Mouse (Mus musculus) heart, postnatal 25 days (tissue): ENCODE data around the gene Pacs1. TPM values are rescaled to one million over a fixed set of nuclear protein-coding genes. Genes with fewer than 3 reads are reported as not detected.

Experiments
- DNase-seq: peaks from one replicate; pipeline ENCODE4 v3.0.0; 2022; ENCODE audit warnings: low spot score
- intact Hi-C: fragments of 180-260 bp; cut with DNase I; formaldehyde crosslinking; loops from one replicate; pipeline ENCODE4 v1.15.1; 2025
- total RNA-seq, 2 experiments: library from RNA; stranded (reverse); gene quantifications; 2 replicates each; pipeline ENCODE4 v1.2.3; 2021

Gene Pacs1
- total RNA-seq = 10 to 100 TPM; 21.1 TPM

DNA sequence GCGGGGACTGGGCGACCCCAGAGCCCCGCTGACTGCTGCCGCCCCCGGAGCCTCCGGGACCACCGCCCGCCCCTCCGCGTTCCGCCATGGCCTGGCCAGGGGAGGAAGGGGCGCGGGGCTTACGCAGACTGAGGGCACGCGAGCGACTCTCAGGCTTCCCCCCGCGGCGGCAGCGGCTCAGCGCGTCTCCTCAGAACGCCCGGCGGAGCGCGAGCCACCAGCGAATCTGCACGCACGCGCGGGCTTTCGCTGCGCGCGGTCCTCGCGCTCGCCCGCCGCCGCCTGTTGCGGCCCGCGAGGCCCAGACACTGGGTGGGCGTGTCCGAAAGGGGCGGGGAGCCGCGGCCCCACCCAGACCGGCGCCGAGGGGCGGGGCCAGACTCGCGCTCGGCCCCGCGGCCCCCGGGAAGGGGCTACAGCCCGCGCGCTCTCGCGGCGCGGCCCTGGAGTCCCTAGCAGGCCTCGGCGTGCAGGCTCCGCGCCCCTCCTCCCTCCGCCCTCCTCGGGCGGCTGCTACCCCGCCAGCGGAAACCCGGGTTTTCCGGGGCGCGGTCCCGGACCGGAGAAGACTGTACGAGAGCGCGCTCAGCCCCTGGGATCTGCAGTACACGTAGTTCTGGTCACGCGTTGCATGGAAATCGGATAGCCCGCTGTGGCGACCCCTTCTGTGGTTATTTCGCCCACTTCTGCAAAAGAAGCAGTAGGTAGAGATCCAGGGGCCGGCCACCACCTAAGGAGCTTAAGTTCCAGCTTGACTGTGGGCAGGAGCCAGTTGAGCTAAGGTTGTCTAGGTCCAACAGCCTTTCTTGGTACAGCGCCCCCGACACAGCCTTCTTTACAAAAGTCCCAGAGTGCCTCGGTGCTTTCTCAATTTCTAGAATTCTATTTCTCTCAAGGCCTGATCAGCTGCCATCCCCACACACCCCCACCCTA lies at the start of gene Pacs1:
TSS of gene Pacs1 (minus strand) at position 319 of the 933 bp plus-strand sequence.
- intact Hi-C loops = no loop called here

DNA sequence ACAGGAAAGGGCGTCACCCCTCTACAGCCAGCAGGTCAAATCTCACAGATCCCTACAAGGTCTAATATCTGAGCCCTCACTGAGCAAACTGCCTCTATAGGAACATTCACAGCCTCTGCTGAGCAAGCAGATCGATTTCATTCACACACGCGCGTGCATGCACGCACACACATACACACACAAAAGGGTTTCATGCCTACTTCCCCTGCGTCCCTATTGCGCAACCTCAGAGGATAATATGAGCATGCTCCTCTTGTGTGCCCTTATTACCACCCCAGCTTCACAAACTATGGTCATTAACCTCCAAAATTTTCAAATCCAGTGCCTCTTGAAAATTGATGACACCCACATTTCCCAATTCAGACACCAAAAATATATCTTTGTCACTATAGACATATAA lies 40.3 kb upstream of the Pacs1 start:
- no peak for DNase-seq
- intact Hi-C loops = no loop called here

More for the DNA sequence above, at the start of gene Pacs1:
- DNase-seq = peak; percentile 87

DNA sequence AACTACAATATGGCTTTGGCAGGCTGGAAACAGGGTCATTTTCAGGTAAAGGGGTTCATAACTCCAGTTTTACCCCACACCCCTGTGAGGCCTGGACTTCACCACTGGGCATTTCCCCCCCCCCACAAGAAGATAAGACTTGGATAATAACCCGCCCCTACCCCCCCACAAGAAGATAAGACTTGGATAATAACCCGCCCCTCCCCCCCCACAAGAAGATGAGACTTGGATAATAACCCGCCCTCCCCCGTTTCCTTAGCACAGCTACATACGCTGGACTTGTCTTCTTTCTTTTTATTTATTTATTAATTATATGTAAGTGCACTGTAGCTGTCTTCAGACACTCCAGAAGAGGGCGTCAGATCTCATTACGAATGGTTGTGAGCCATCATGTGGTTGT lies 36.1 kb upstream of the Pacs1 start:
- DNase-seq = no peak
- intact Hi-C loops = no loop called here

DNA sequence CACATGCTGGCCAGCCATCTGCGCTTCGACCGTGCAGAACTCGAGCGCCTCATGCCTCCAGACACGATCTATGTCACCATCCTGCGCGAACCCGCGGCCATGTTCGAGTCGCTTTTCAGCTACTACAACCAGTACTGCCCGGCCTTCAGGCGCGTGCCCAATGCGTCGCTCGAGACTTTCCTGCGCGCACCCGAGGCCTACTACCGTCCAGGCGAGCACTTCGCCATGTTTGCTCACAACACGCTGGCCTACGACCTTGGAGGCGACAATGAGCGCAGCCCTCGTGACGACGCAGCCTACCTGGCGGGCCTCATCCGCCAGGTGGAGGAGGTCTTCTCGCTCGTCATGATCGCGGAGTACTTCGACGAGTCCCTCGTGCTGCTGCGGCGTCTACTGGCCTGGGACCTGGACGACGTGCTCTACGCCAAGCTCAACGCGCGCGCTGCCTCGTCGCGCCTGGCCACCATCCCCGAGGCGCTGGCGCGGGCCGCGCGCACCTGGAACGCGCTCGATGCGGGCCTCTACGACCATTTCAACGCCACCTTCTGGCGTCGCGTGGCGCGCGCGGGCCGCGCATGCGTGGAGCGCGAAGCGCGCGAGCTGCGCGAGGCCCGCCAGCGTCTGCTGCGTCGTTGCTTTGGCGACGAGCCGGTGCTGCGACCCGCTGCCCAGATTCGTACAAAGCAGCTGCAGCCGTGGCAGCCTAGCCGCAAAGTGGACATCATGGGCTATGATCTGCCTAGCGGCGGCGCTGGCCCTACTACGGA lies 34.2 kb upstream of the Pacs1 start:
- intact Hi-C loops = no loop called here
- no peak for DNase-seq

DNA sequence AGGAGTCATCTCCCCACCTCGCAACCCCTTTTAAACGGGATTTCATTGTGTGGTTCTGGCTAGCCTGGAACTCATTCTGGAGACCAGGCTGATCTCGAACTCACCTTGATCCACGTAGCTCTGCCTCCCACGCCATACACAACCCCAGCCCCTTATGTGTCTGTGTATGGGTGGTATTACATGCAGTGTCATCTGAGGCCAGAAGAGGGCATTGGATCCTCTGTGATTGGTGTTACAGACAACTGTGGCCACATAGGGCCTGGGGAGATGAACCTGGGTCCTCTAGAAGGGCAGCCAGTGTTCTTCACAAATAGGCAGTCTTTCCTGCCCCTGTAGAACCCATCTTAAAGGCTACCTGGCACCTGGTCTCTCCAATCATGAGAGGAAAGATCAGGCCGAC lies 33.4 kb upstream of the Pacs1 start:
- intact Hi-C loops = no loop called here

DNA sequence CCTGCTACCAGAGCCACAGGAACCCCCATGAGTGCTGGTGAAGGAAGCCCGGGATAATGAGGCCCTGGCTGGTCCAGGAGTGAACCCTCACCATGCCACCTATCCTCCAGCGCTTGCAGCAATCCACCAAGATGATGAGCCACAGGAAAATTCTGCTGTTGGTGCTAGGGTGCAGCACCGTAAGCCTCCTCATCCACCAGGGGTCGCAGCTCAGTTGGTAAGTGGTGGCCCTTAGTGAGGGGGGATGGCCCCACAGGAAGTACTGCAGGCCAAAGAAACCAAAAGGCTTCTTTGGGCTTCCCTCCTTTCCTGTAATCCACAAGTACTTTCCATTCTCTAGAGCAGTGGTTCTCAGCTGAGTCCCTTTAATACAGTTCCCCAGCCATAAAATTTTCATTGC lies 29.5 kb upstream of the Pacs1 start:
- peak; percentile 19 for DNase-seq
- intact Hi-C loops = loop anchor here (5.0 kb wide), 1 partner anchor 45 kb away; the partner anchor contains the start of gene Cst6

More for the DNA sequence above, 33.4 kb upstream of the Pacs1 start:
- no peak for DNase-seq

DNA sequence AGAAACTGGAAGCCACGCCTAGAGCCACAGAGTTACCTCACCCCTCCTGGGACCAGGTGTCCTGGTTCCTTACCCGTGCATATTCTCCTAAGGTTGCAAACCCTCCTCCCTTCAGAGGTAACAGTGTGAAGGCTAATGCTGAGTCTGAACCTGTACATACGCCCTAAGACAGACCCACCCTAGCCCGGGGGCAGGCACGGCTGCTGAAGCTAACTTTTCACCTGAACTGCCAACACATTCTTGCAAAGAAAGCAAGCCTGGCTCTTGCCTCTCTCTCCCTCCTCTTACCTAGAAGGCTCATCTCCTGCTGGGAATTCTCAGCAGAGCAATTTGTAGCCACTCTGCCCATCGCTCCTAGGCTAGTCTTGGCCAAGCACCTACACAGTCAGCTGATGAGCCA lies 27.7 kb upstream of the Pacs1 start:
- intact Hi-C loops = loop anchor here (5.0 kb wide), 1 partner anchor 47 kb away; the partner anchor contains the start of gene Cst6
- DNase-seq = no peak

DNA sequence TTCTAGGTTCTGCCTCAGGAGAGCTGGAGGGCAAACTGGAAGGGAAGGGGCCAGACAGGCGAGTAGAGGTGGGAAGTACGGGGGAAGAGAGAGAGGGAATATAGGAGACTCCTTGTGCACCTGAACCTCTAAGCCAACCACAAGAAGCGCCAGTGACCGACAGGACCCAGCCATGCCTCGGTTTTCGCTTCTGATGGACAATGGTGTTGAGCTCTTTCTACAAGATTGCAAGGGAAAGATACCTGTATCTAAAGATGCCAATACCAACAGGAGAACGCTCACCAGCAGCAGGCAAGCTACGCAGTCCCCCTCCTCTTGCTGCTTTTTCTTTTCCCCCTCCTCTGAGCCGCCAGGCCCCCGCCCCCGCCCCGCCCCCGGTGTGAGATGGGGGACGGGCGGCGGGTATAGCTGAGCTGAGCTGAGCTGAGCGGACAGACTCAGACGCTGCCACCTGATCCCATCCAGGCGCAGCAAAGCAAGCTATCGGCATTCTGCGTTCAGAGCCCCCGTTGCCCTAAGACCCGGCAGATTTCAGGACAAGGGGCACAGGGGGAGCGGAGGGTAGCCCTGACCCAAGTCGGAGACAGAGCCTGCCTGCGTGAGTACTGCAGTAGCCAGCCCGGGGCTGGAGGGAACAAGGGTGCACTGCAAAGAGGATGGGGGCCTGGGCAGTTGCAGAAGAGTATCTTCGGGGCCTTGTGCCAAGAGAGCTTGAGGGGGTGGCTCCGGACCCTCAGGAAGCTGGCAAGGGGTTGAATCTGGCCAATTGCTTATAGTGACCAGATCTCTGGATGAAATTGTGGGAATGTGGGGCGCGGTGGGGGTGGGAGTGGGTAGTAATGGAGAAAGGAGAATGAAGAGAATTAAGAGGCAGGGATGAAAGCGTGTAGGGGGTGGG lies 25.2 kb upstream of the Pacs1 start, which contains the start of gene Gal3st3:
TSS of gene Gal3st3 (plus strand) at position 429 of the 898 bp plus-strand sequence.
- DNase-seq = no peak
- intact Hi-C loops = loop anchor here (5.0 kb wide), 1 partner anchor 191 kb away; the partner anchor contains the start of gene Rab1b

DNA sequence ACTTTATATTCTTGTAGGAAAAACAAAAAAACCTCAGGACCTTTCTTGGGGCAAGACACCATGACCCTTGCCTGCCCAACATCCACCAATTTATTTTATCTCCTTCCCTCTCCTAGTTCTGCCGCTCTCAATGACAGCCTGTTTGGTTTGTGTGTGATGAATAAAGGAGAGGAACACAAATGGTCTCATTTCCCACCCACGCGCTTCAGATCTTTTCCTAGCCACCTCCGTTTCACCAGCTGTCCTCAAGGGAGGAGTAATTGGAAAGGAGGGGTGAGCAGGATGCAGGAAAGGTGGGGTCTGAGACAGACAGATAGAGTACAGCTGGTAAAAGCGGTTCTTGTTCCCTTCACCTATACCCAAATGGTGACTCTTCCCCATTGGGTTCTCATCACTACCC lies 23.7 kb upstream of the Pacs1 start:
- intact Hi-C loops = loop anchor here (5.0 kb wide), 1 partner anchor 189 kb away; the partner anchor contains the start of gene Rab1b
- no peak for DNase-seq

DNA sequence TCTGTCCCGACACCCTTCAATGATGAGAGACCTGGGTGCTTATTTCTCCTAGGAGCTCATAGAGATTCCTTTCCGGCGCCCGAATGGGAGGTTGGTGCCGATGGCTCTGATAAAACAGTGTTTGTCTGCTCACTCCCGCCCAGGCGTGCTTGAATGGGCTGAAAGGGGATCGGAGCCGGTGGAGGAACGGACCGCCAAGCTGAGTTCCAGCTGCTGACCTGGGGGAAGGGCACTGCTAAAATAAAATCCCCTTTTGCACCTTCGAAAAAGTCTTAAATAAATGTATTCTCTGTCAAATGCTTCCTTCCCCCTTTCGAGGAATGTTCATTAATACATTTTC lies 22.8 kb upstream of the Pacs1 start:
- intact Hi-C loops = loop anchor here (2.0 to 5.0 kb wide), 2 partner anchors 21 to 188 kb away; partner anchors contain the start of gene Rab1b
- DNase-seq = no peak

DNA sequence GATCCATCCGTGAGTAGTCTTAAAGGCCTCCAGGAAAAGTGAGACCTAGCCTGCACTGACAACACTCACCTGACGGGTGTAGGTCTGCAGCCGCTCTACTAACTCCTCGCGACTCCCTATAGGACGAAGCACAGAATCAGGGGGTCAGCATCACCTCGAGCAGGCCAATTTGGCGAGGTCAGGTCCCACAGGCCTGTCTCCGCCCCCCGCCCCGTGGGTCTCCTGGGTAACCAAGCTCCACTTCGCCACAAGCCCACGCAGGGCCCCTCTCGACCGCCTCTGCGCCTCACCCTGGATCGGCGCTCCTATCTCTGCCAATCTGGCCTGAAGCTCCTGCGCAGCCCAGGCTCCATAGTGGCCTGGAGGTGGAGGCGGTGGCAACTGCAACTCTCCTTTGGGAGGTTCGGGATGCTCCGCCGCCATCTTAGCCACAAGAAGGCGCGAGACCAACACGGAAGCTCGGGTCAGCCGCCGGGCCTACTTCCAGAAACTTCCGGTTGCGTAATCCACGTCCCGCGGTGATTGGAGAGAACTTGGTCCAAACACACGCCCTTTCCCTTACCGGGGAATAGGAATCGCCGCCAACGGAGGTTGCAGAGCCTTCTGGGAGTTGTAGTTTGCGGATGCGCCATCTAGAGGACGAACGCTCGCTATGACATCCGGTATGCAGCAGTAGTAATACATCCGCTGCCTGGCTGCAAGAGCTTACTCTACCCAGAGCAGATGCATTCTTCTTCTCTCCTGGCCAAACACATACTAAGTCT lies 22.2 kb upstream of the Pacs1 start, which contains the start of gene Sf3b2:
TSS of gene Sf3b2 (minus strand) at position 484 of the 764 bp plus-strand sequence.
- peak; percentile 97 for DNase-seq
- intact Hi-C loops = loop anchor here (2.0 to 5.0 kb wide), 2 partner anchors 20 to 188 kb away; partner anchors contain the start of gene Rab1b

DNA sequence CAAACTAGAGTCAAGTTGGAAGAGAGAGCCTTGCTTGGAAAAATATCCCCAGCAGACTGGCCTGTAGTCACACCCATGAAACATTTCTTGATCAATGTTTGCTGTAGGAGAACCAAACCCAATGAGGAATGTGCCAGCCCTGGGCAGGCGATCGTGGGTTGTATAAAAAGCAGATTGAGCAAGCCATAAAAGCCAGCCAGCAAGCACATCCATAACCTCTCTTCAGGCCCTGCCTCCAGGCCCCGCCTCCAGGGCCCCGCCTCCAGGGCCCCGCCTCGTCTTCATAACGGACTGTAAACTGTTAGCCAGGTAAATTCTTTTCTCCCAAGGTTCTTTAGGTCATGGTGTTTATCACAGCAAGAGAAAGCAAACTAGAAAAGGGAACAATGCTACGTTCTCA lies 5.5 kb upstream of the Pacs1 start:
- intact Hi-C loops = loop anchor here (5.0 kb wide), 1 partner anchor 81 kb away; no protein-coding TSS in a partner anchor
- no peak for DNase-seq

DNA sequence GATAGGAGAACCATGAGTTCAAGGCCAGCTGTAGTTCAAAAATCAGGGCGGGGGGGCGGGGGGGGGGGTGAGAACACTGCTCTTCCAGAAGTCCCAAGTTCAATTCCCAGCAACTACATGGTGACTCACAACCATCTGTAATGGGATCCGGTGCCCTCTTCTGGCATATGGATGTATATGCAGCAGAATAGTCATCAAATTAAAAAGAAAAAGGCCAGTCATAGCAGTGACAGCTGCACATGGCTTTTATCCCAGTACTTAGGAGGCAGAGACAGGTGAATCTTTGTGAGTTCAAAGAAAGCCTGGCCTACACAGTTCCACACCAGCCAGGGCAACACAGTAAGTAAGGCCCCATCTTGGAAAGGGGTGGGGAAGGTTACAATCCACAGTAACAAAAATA lies 4.2 kb upstream of the Pacs1 start:
- intact Hi-C loops = loop anchor here (5.0 kb wide), 1 partner anchor 80 kb away; no protein-coding TSS in a partner anchor
- DNase-seq = no peak

DNA sequence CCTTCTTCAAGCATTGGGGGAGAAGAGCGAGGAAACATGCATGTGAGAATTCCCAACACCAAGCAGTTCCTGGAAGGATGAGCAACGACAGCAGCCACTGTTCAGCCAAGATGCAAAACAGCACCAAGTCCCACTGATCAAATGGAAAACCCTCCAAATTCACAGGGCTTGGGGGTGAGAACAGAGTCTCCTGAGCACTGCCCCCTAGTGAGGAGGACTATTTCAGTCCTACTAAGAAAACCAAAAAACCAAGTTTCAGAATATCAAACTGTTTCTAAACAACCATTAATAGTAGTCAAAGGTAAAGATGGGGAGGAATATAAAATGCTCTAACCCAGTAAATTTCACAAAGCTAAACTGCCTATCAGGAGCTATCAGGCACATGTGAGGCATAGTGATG lies 3.6 kb upstream of the Pacs1 start:
- no peak for DNase-seq
- intact Hi-C loops = loop anchor here (5.0 kb wide), 1 partner anchor 79 kb away; no protein-coding TSS in a partner anchor

DNA sequence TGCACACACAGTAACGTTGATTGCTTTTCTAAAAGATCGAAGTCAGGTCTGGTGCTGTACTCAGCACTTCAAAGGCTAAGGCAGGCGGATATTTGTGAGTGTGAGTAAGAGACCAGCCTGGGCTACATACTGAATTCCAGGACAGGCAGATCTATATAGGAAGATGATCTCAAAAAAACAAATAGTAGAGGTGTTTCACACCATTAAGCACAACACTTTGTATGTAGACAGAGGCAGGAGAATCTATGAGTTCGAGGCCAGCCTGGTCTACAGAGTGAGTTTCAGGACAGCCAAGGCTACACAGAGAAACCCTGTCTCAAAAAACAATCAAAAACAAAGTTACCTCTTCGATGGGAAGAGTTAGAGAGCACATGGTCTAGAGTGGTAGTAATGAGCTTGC lies 2.8 kb upstream of the Pacs1 start:
- intact Hi-C loops = loop anchor here (2.0 to 5.0 kb wide), 2 partner anchors 19 to 78 kb away; partner anchors contain the start of gene Sf3b2
- DNase-seq = no peak

DNA sequence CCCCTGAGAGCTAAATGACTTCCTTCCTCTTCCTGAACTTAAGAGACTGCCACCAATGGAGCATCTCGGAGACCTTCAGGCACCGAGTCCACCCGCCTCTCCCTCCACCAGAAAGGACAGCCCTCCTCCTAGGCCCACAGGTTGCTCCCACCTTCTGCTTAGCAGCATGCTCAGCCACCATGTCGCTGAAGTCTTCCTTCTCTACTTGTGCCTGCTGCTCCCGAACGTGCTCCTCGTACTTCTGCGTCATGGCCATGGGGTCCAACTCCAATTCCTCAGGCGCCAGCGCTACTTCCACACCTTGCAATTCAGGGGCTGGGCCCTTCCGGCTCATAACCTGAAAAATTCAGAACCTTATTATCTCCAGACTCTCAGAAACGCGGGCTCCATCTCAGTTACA lies 1.7 kb upstream of the Pacs1 start:
- intact Hi-C loops = loop anchor here (2.0 to 5.0 kb wide), 2 partner anchors 20 to 77 kb away; partner anchors contain the start of gene Sf3b2
- DNase-seq = no peak

DNA sequence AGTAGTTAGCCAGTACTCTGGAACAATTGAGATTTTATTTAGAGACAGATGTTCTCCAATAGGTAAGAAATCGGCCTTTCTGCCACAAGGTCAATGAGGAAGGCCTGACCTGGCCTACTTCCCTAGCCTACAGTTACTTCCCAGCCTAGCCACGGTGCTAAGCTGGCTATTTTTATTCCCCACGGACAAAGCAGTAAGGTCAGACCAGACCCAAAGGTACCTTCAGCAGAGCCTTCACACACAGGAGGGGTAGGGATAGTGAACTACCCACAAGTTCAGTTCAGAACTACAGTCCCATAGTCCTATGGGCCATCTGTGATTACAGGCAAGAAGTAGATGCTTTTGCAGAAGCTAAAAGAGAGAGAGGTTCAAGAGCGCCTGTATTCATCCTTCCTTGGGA lies 997 bp upstream of the Pacs1 start:
- DNase-seq = no peak

DNA sequence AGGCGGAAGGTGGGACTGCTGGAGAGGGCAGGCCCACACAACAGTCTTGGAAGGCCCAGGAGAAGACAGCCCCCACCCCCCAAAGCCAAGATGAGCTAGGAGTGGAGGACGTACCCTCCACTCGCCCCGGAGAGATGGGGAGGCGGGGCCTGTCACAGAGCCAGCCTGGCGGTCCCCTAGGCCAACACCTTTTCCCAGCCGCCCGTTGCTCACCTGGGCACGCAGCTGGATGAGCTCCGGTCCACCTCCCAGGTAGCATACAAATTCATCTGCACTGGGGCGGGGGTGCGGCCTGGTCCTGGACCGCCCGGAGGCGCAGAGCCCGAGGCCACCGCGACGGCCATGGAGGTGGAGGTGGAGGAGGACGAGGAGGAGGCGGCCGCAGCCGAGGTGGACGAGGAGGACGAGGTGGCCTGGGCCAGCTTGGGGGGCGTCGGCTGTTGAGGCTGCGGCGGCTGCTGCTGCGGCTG lies 558 bp downstream of the Pacs1 start:
- DNase-seq = peak; percentile 21
- intact Hi-C loops = no loop called here

More for the DNA sequence above, 997 bp upstream of the Pacs1 start:
- intact Hi-C loops = loop anchor here (2.0 kb wide), 1 partner anchor 21 kb away; the partner anchor contains the start of gene Sf3b2
